Mouse (Mus musculus): ENCODE data around the gene Gm49450.
A peak's percentile ranks its signal among the peaks of the same experiment; 100 is the strongest.
"Not testable (repeated sequence)": the region's sequence is repeated elsewhere in the genome, so short reads cannot be mapped to it uniquely, and the experiment has no call there.

Gm49450 gene

DNA sequence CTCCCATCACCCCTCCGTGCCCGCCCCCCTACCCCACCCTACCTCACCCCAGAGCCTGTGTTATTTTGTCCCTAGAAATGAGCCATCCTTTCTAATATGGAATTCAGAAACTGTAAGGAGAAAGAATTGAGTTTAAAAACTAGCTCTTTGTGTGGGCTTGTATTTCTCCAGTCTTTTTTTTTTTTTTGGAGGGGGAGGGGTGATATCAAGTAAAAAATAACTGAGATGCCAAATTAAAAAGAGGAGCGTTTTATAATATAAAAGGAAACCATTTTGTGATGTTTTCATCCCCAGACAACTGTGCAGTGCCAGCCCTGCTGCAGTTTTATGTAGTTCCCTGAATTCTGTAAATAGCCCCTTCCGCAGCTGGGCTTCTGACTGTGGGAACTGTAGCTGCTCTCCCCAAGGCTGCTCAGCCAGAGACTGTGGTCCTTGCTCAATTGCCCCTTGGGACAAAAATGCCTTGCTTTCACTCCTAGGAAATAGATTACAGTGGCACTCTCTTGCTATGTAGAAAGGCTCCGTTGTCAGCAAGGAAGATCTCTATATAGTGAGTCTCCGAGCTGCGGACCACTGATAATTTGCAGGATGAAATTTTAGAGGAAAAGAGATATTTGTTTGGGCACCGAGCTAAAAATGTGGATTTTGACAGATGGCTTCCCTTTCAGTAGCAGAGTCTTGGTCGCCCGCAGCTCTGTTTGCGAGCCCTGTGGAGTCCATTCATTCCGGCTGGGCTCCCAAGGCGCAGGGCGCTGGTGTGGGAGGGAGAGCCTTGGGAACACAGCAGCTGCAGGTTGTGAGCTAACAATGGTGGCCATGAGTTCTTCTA lies 1.3 kb upstream of the Gm49450 start:
- DNase-seq: no peak

GRCm38 (mm10) chr15:98952751-98953400 lies 475 bp downstream of the Gm49450 start:
- peak; percentile 81 for DNase-seq

DNA sequence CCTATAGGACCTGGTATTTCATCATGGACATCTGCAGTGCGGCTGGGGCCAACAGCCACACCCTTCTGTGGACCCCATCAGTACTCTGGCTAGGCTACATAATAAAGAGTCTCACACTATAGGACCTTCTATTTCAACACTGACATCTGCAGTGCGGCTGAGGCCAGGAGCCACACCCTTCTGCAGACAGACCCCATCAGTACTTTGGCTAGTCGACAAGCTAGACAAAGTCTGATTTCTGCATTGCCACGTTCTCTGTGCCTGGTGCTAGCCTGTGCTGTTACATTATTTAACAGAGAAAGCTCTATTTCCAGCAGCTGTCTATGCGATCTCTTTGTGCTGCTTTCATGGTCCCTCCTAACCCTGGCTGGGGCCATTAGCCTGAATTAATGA lies 1.3 kb downstream of the Gm49450 start:
- DNase-seq: no peak

GRCm38 (mm10) chr15:98951122-98952062 lies 2.0 kb downstream of the Gm49450 start:
- DNase-seq: not testable (repeated sequence)

DNA sequence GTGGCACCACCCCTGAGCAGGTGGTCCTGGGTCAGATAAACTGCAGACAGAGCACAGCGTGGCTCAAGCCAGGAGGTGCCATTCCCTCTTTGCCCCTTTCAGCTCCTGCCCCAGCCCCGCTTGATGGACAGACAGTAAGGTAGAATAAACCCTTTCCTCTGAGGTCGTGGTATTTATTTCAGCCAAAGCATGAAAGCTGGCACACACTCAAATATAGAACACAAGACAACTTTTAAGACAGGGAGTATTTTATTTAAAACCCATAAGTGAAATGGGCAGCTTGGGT lies 3.8 kb downstream of the Gm49450 start:
- DNase-seq: no peak

DNA sequence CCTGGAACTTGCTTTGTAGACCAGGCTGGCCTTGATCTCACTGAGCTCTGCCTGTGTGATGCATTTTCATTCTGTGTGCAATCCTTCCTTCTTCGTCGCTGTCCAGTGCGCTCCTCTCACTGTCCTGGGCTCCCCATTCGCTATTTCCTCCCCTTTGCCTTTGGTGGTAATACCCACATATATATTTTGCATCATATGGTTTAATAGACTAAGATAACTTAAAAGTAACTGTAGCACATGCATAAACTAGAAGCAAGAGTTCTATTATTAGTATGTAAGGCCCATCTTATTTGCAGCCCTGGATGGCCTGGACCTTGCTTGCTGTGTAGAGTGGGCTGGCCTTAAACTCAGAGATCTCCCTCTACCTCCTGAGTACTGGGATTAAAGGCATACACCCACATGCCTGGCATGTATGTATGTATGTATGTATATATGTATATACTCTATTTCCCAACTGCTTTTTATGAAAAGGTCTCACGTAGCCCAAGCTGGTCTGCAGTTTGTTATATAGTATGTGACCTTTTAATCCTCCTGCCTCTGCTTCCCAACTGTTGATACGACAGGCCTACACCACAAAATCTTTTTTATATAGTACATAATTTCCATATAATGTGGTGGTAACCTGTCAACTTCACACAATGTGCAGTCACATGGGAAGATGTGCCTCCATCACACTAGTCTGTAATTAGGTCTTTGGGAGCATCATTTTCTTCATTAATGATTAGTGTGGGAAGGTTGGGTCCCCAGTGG lies 4.3 kb downstream of the Gm49450 start:
- DNase-seq: no peak

- DNase-seq: no peak
These were observed 5.0 kb downstream of the Gm49450 start for GRCm38 (mm10) chr15:98948382-98948781.

GRCm38 (mm10) chr15:98947884-98948283 lies 5.5 kb downstream of the Gm49450 start:
- no peak for DNase-seq

- DNase-seq: no peak
These were observed 10.2 kb downstream of the Gm49450 start for GRCm38 (mm10) chr15:98943133-98943532.

GRCm38 (mm10) chr15:98942081-98942480 lies 11.3 kb downstream of the Gm49450 start:
- DNase-seq: no peak

GRCm38 (mm10) chr15:98941539-98941938 lies 11.8 kb downstream of the Gm49450 start:
- DNase-seq: no peak

GRCm38 (mm10) chr15:98940816-98941215 lies 12.5 kb downstream of the Gm49450 start:
- DNase-seq: no peak

- peak; percentile 91 for DNase-seq
These were observed 19.0 kb downstream of the Gm49450 start, which contains the start of gene Tuba1b for GRCm38 (mm10) chr15:98934217-98934839. Gene Tuba1b, minus strand, starts transcription at chr15:98934565.

DNA sequence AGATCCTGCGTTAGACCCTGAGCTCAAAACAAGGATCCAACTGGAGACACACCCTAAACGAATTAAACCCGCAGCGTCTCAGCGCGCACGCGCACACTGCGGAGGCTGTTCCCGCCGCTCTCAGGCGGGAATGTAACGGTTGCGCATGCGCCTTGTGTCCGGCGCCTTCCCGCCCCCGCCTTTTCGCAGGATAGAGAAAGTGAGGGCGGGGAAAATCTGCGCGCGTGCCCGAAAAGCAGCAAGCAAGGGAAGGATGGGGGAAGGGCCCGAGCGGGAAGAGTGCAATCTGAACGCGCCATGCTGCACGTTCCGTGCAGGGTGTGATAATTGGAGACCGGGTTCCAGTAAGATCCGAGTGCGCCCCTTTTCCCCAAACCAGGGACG lies 19.5 kb downstream of the Gm49450 start:
- peak; percentile 95 for DNase-seq

DNA sequence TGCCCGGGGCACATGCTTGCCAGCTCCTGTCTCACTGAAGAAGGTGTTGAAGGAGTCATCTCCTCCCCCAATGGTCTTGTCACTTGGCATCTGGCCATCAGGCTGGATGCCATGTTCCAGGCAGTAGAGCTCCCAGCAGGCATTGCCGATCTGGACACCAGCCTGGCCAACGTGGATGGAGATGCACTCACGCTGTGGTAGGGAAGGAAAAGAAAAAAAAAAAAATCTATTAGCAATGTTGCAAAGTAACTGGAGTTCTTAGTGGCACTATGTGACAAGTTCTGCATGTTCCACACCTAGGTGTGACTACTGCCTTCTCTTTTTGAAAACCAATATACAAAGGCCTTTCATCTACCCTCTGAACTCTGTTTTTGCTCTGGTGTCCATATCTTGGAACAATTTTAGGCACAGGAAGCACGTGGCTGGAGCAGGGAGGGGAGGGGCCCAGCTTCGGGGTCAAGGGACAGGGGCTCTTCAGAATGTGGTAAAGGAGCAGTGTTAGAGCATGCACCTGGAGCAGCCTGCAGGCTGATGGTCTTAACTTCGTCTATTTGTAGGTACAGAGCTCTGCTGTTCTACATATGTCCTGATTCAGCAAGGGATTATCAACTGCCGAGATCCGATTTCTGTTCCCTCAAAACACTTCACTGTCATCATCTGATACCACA lies 20.2 kb downstream of the Gm49450 start:
- DNase-seq: not testable (repeated sequence)

GRCm38 (mm10) chr15:98930998-98931397 lies 22.4 kb downstream of the Gm49450 start:
- no peak for DNase-seq

GRCm38 (mm10) chr15:98930017-98930734 lies 23.2 kb downstream of the Gm49450 start:
- no peak for DNase-seq

DNA sequence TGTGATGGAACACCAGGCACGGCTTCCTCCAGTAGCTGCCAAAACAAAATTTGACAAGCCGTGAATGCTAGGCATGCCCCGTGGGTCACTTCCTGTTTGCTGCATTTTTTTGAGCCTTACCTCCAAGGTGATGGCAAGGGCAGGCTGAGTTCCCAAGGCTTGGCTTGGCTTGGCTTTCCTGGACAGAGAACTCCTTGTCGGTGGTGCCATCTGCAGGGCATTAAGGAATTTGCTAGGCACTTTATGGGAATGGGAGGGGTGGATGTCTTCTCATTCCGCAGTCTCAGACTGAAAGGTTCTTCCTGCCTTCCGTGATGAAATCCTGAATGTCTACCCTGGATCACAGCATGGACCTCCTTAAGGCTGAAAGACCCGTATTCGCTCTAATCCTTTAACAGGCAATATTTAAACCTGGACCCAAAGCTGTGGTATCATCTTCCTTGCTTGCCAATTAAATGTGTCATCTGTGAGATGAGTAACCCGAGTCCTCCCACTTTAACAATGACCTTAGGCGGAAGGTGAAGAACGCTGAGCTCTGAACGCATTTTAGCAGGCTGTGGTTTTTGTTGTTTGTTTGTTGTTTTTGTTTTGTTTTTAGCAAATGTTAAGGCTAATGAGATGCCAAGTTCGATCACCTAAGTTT lies 24.6 kb downstream of the Gm49450 start:
- DNase-seq: peak; percentile 87

GRCm38 (mm10) chr15:98927566-98927965 lies 25.8 kb downstream of the Gm49450 start:
- no peak for DNase-seq

DNA sequence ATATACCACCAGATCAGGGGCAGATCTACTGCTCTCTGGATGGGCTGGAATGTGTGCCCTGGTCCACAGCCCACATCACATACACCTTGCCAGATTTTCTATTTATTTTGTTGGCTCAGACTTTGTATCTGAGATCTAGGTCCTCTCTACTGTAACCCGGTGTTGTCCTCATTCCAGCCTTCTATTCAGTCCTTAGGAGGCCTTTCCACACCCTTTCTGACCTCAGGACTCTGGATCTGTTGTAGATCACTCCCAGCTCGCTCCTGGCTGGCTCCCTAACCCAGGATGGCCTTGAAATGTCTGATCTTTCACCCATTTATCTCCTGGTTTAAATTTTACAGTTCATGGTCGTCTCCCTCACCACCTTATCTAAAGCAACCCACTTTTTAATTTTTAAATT lies 28.7 kb downstream of the Gm49450 start:
- no peak for DNase-seq
